Mouse (Mus musculus): ENCODE measurements around the gene Ecd.

DNA sequence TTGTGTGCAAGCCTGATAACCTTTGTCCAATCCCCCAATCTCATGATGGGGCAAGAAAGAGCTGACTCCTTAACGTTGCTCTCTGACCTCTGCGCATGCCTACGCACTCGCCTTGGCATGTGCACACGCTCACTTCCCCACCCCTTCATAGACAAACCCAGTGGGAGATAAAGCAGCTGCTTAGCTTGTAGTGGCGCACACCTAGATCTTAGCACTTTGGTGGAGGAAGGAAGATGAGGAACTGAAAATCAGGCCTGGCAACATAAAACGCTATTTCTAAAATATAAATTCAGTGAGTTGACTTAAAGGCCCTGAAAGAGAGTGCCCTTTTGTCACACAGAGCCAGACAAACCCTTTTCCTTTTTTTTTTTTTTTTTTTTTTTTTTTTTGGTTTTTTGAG lies 22.9 kb upstream of the Ecd start:
- no peak for TF ChIP-seq HCFC1 (IDR thresholded peaks at IDR 0.05; ENCODE audit: borderline replicate concordance, insufficient read depth, low read length)
- TF ChIP-seq ZNF384 (IDR thresholded peaks at IDR 0.05; ENCODE audit: low read depth, low read length): no peak
- no peak for TF ChIP-seq MAFK (IDR thresholded peaks at IDR 0.05; ENCODE audit: insufficient read depth, low read depth, low read length)

Data from ES-E14 (cell line).